Mouse (Mus musculus) MEL (cell line): ENCODE measurements around the gene Il12rb1. TPM values are rescaled to one million over a fixed set of nuclear protein-coding genes. Genes with fewer than 3 reads are reported as not detected.

ENCODE experiments used
- DNase-seq: peaks from one replicate; pipeline ENCODE4 v3.0.0; 2011; ENCODE audit warnings: low read depth, low spot score
- H3K27ac ChIP-seq: 2 replicates; pipeline ENCODE4 v1.5.1; 2012; ENCODE audit warnings: low read depth, mild to moderate bottlenecking, control low read depth, low read length, moderate library complexity; ENCODE audit not compliant: control insufficient read depth
- H3K27me3 ChIP-seq, 2 experiments: fragments of 150-350 bp in 1 of 2; sonication (generic) in 1 of 2; 2 replicates each; pipeline ENCODE4 v1.6.1; 2012; ENCODE audit warnings: low read length in 2 of 2, mild to moderate bottlenecking in 2 of 2, improper control_type of control experiment in 1 of 2, moderate library complexity in 1 of 2; ENCODE audit not compliant: insufficient read depth in 2 of 2, control insufficient read depth in 1 of 2
- H3K36me3 ChIP-seq, 2 experiments: 2 replicates each; pipeline ENCODE4 v1.6.1; 2012 to 2014; ENCODE audit warnings: low read length in 2 of 2, improper control_type of control experiment in 1 of 2, inconsistent platforms in 1 of 2, mild to moderate bottlenecking in 1 of 2; ENCODE audit not compliant: insufficient read depth in 2 of 2, control insufficient read depth in 1 of 2
- H3K4me1 ChIP-seq, 2 experiments: fragments of 150-350 bp in 1 of 2; sonication (generic) in 1 of 2; 2 replicates each; pipeline ENCODE4 v1.6.1; 2012; ENCODE audit warnings: low read length in 2 of 2, improper control_type of control experiment in 1 of 2, mild to moderate bottlenecking in 1 of 2; ENCODE audit not compliant: insufficient read depth in 2 of 2, control insufficient read depth in 1 of 2
- H3K4me3 ChIP-seq, 2 experiments: fragments of 150-350 bp in 1 of 2; sonication (generic) in 1 of 2; 2 replicates each; pipeline ENCODE4 v1.5.1; 2012; ENCODE audit warnings: low read depth in 2 of 2, low read length in 2 of 2, mild to moderate bottlenecking in 2 of 2, moderate library complexity in 2 of 2, control low read depth in 1 of 2, improper control_type of control experiment in 1 of 2; ENCODE audit not compliant: control insufficient read depth in 1 of 2, insufficient read depth in 1 of 2
- H3K79me2 ChIP-seq: 2 replicates; pipeline ENCODE4 v1.6.1; 2012; ENCODE audit warnings: mild to moderate bottlenecking, low read length, moderate library complexity; ENCODE audit not compliant: control insufficient read depth, poor library complexity, insufficient read depth
- H3K9ac ChIP-seq: 2 replicates; pipeline ENCODE4 v1.6.1; 2012; ENCODE audit warnings: low read depth, mild to moderate bottlenecking, control low read depth, low read length, moderate library complexity; ENCODE audit not compliant: control insufficient read depth, poor library complexity, severe bottlenecking
- H3K9me3 ChIP-seq: fragments of 150-350 bp; sonication (generic); replicated peaks from 2 replicates; pipeline ENCODE4 v1.6.1; 2012; ENCODE audit warnings: mild to moderate bottlenecking, low read length, improper control_type of control experiment, moderate library complexity; ENCODE audit not compliant: insufficient read depth
- BHLHE40 ChIP-seq: IDR thresholded peaks from 2 replicates; pipeline ENCODE4 v1.6.1; 2012; ENCODE audit warnings: low read depth, mild to moderate bottlenecking, inconsistent platforms, low read length, improper control_type of control experiment, borderline replicate concordance
- CHD2 ChIP-seq: IDR thresholded peaks from 2 replicates; pipeline ENCODE4 v1.6.1; 2011; ENCODE audit warnings: low read length, improper control_type of control experiment
- CTCF ChIP-seq, 3 experiments: IDR thresholded peaks in 2 of 3; conservative IDR thresholded peaks in 1 of 3; 2 replicates each; pipeline ENCODE4 v1.5.1; 2011 to 2012; ENCODE audit warnings: low read length in 3 of 3, low read depth in 2 of 3, mild to moderate bottlenecking in 2 of 3, improper control_type of control experiment in 1 of 3, inconsistent platforms in 1 of 3, mixed read lengths in 1 of 3, moderate library complexity in 1 of 3; ENCODE audit not compliant: control insufficient read depth in 1 of 3, insufficient read depth in 1 of 3, poor library complexity in 1 of 3, severe bottlenecking in 1 of 3
- E2F4 ChIP-seq: IDR thresholded peaks from 2 replicates; pipeline ENCODE4 v1.6.1; 2011; ENCODE audit warnings: low read depth, low read length, improper control_type of control experiment, borderline replicate concordance
- ELF1 ChIP-seq: IDR thresholded peaks from 2 replicates; pipeline ENCODE4 v1.6.1; 2014; ENCODE audit warnings: low read depth, mild to moderate bottlenecking, inconsistent platforms, low read length, improper control_type of control experiment, moderate library complexity
- EP300 ChIP-seq, 2 experiments: IDR thresholded peaks; 2 replicates each; pipeline ENCODE4 v1.6.1; 2011; ENCODE audit warnings: improper control_type of control experiment in 2 of 2, low read length in 2 of 2, low read depth in 1 of 2, mild to moderate bottlenecking in 1 of 2
- ETS1 ChIP-seq: IDR thresholded peaks from 2 replicates; pipeline ENCODE4 v1.6.1; 2012; ENCODE audit warnings: low read depth, mild to moderate bottlenecking, inconsistent platforms, low read length, improper control_type of control experiment, moderate library complexity
- GATA1 ChIP-seq: IDR thresholded peaks from 2 replicates; pipeline ENCODE4 v1.6.1; 2011; ENCODE audit warnings: low read depth, low read length, improper control_type of control experiment
- HCFC1 ChIP-seq: IDR thresholded peaks from 2 replicates; pipeline ENCODE4 v1.6.1; 2012; ENCODE audit warnings: low read depth, mild to moderate bottlenecking, inconsistent platforms, low read length, improper control_type of control experiment, moderate library complexity
- MAFK ChIP-seq: IDR thresholded peaks from 2 replicates; pipeline ENCODE4 v1.6.1; 2011; ENCODE audit warnings: low read depth, mild to moderate bottlenecking, low read length, improper control_type of control experiment, borderline replicate concordance
- MAX ChIP-seq: IDR thresholded peaks from 2 replicates; pipeline ENCODE4 v1.6.1; 2011; ENCODE audit warnings: low read length, improper control_type of control experiment
- MYC ChIP-seq: IDR thresholded peaks from 2 replicates; pipeline ENCODE4 v1.6.1; 2011; ENCODE audit warnings: low read depth, mild to moderate bottlenecking, low read length, improper control_type of control experiment, moderate library complexity
- NELFE ChIP-seq: IDR thresholded peaks from 2 replicates; pipeline ENCODE4 v1.6.1; 2011; ENCODE audit warnings: low read depth, low read length, improper control_type of control experiment
- NRF1 ChIP-seq: IDR thresholded peaks from 2 replicates; pipeline ENCODE4 v1.6.1; 2014; ENCODE audit warnings: low read depth, mild to moderate bottlenecking, inconsistent platforms, low read length, improper control_type of control experiment, moderate library complexity; ENCODE audit not compliant: poor library complexity, insufficient read depth, severe bottlenecking
- POLR2A ChIP-seq, 2 experiments: IDR thresholded peaks; 2 replicates each; pipeline ENCODE4 v1.6.1; 2011 to 2012; ENCODE audit warnings: low read length in 2 of 2, mild to moderate bottlenecking in 2 of 2, control low read depth in 1 of 2, improper control_type of control experiment in 1 of 2, low read depth in 1 of 2, moderate library complexity in 1 of 2; ENCODE audit not compliant: control insufficient read depth in 1 of 2, insufficient read depth in 1 of 2, poor library complexity in 1 of 2
- POLR2AphosphoS2 ChIP-seq: IDR thresholded peaks from 2 replicates; pipeline ENCODE4 v1.6.1; 2011; ENCODE audit warnings: low read length, improper control_type of control experiment
- POLR2AphosphoS5 ChIP-seq: IDR thresholded peaks from 2 replicates; pipeline ENCODE4 v1.6.1; 2012; ENCODE audit warnings: low read depth, borderline replicate concordance, mild to moderate bottlenecking, inconsistent platforms, low read length, moderate library complexity, mixed read lengths
- SIN3A ChIP-seq: IDR thresholded peaks from 2 replicates; pipeline ENCODE4 v1.6.1; 2012; ENCODE audit warnings: low read length, improper control_type of control experiment, inconsistent platforms
- TCF12 ChIP-seq: IDR thresholded peaks from 2 replicates; pipeline ENCODE4 v1.6.1; 2014; ENCODE audit warnings: low read depth, mild to moderate bottlenecking, inconsistent platforms, low read length, improper control_type of control experiment, moderate library complexity
- UBTF ChIP-seq: IDR thresholded peaks from 2 replicates; pipeline ENCODE4 v1.6.1; 2012; ENCODE audit warnings: low read depth, mild to moderate bottlenecking, inconsistent platforms, low read length, improper control_type of control experiment, moderate library complexity, borderline replicate concordance; ENCODE audit not compliant: insufficient read depth
- USF1 ChIP-seq: IDR thresholded peaks from 2 replicates; pipeline ENCODE4 v1.6.1; 2014; ENCODE audit warnings: low read depth, mild to moderate bottlenecking, inconsistent platforms, low read length, improper control_type of control experiment, moderate library complexity
- ZKSCAN1 ChIP-seq: IDR thresholded peaks from 2 replicates; pipeline ENCODE4 v1.6.1; 2012; ENCODE audit warnings: low read depth, mild to moderate bottlenecking, inconsistent platforms, low read length, improper control_type of control experiment, moderate library complexity
- ZMIZ1 ChIP-seq: IDR thresholded peaks from 2 replicates; pipeline ENCODE4 v1.6.1; 2012; ENCODE audit warnings: low read depth, mild to moderate bottlenecking, inconsistent platforms, low read length, improper control_type of control experiment, moderate library complexity
- ZNF384 ChIP-seq: IDR thresholded peaks from 2 replicates; pipeline ENCODE4 v1.6.1; 2012; ENCODE audit warnings: low read depth, mild to moderate bottlenecking, inconsistent platforms, low read length, improper control_type of control experiment
- polyA plus RNA-seq, 2 experiments: library from polyadenylated mRNA; stranded (reverse) in 1 of 2; unstranded in 1 of 2; fragments of >175 nt in 1 of 2; fragments of >200 nt in 1 of 2; gene quantifications; 2 replicates each; pipeline versions ENCODE4 v1.2.1 to v1.2.4; 2012; ENCODE audit warnings: low replicate concordance in 2 of 2, low read depth in 1 of 2; ENCODE audit not compliant: insufficient read length in 2 of 2, insufficient read depth in 1 of 2, missing spikeins in 1 of 2
- total RNA-seq: library from RNA; depleted of rRNA; stranded (reverse); fragments of 300-350 nt; gene quantifications from 2 replicates; pipeline ENCODE4 v1.2.3, GENCODE M21; 2012

The Il12rb1 gene
- total and polyA plus RNA-seq, 3 experiments = 1.2 to 2.2 TPM; not detected in 1

DNA sequence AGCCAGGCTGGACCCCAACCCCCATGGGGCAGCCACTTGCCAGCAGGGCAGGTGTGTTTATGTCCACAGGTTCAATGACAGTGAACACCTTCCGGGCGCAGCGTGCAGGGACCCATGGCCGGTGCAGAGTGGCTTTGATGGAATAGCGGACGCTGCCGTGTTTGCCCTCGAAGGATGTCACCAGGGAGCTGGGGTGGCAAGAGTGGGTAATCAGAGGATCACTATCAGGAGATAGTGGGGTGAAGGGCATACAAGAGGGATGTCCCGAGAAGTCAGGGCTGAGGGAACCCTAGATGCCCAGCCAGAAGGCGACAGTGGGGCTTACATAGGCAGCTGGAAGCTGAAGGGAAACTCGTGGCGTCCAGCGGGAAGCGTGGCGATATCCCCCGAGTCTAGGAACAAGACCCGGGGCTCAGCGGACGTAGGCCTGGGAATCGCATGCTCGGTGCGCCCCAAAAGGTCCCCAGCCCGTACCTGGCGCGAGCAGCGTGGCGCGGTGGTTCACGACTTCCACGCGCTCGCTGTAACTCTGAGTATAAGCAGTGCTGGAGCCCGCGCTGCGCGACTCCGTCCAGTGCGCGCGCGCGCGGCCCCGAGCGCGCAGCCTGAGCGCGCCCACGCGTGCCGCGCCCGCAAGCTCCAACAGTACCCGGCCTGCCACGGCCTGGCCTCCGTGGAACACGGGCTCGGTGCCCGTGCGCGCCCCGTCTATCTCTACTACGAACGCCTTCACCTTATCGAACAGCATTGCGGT is 30.6 kb downstream of the Il12rb1 start:
- H3K4me3 ChIP-seq = peak overlapping the region; percentile 65 to 73
- no peaks in the 10 kb centered on the region for H3K27me3 ChIP-seq
- peak overlapping the region; percentile 91 for H3K27ac ChIP-seq
- peak overlapping the region; percentile 87 for H3K9ac ChIP-seq
- H3K9me3 ChIP-seq = no peaks in the 10 kb centered on the region
- H3K36me3 ChIP-seq = peaks cover 0 to 11% of the 10 kb centered on the region in 2 experiments; a peak in 2 of 4 replicates
- no peaks in the 10 kb centered on the region; the same call in 1 of the 2 replicates for H3K79me2 ChIP-seq
- H3K4me1 ChIP-seq = peaks cover 0 to 7% of the 10 kb centered on the region in 2 experiments; a peak in 1 of 4 replicates
- no peak for DNase-seq
- peak; percentile 55; the same call in 1 of the 2 replicates for TF ChIP-seq MAX
- 0 out of 2 replicates have a peak, but pooled peaks have one; percentile 21 for TF ChIP-seq TCF12
- peak in 2 of 3 experiments; percentile 12 to 13; a peak in 1 of 6 replicates for TF ChIP-seq CTCF (IDR thresholded peaks at IDR 0.05 in 2 of 3, conservative IDR thresholded peaks at IDR 0.05 in 1 of 3; ENCODE audit: control insufficient read depth in 1 of 3, insufficient read depth in 1 of 3, low read depth in 2 of 3, low read length in 3 of 3, poor library complexity in 1 of 3, severe bottlenecking in 1 of 3)
- 0 out of 2 replicates have a peak, but pooled peaks have one; percentile 16 for TF ChIP-seq HCFC1
- no peak for TF ChIP-seq POLR2A (IDR thresholded peaks at IDR 0.05; ENCODE audit: control insufficient read depth in 1 of 2, insufficient read depth in 1 of 2, low read depth in 1 of 2, low read length in 2 of 2, poor library complexity in 1 of 2)
- TF ChIP-seq NRF1 = peak; percentile 56; the same call in 1 of the 2 replicates
- TF ChIP-seq E2F4 = 0 out of 2 replicates have a peak, but pooled peaks have one; percentile 44
- TF ChIP-seq GATA1 = no peak
- TF ChIP-seq EP300 (IDR thresholded peaks at IDR 0.05; ENCODE audit: low read depth in 1 of 2, low read length in 2 of 2) = 0 out of 4 replicates have a peak, but pooled peaks of 1 of the 2 experiments have one; percentile 7
- TF ChIP-seq MYC = peak; percentile 71
- TF ChIP-seq, all 39 proteins: peak for 8

GRCm38 (mm10) chr8:70839408-70840351 is 31.4 kb downstream of the Il12rb1 start, which contains the start of gene Arrdc2:
TSS of gene Arrdc2 (minus strand) at chr8:70839720.
- peak within 1 kb of the TSS; percentile 87 for H3K9ac ChIP-seq
- peak; percentile 100 for DNase-seq
- peak; percentile 89 for TF ChIP-seq SIN3A
- no peak for TF ChIP-seq MAFK
- TF ChIP-seq NELFE = peak; percentile 100
- 0 out of 2 replicates have a peak, but pooled peaks have one; percentile 18 for TF ChIP-seq USF1
- TF ChIP-seq ETS1 = peak; percentile 43
- TF ChIP-seq ZKSCAN1 = no peak
- peak; percentile 95 to 99 for TF ChIP-seq POLR2A (IDR thresholded peaks at IDR 0.05; ENCODE audit: control insufficient read depth in 1 of 2, insufficient read depth in 1 of 2, low read depth in 1 of 2, low read length in 2 of 2, poor library complexity in 1 of 2)
- peak; percentile 78 for TF ChIP-seq HCFC1
- TF ChIP-seq CTCF (IDR thresholded peaks at IDR 0.05 in 2 of 3, conservative IDR thresholded peaks at IDR 0.05 in 1 of 3; ENCODE audit: control insufficient read depth in 1 of 3, insufficient read depth in 1 of 3, low read depth in 2 of 3, low read length in 3 of 3, poor library complexity in 1 of 3, severe bottlenecking in 1 of 3) = no peak
- peak; percentile 60 for TF ChIP-seq TCF12
- TF ChIP-seq ELF1 = peak; percentile 96
- TF ChIP-seq UBTF = no peak
- 0 out of 2 replicates have a peak, but pooled peaks have one; percentile 6 for TF ChIP-seq NRF1
- TF ChIP-seq ZNF384 = peak; percentile 95
- TF ChIP-seq POLR2AphosphoS5 = peak; percentile 84; the same call in 1 of the 2 replicates
- peak; percentile 98 for TF ChIP-seq POLR2AphosphoS2
- peak; percentile 100 for TF ChIP-seq ZMIZ1
- no peak for TF ChIP-seq BHLHE40
- TF ChIP-seq CHD2 = no peak

More at GRCm38 (mm10) chr8:70839408-70840351, 31.4 kb downstream of the Il12rb1 start, which contains the start of gene Arrdc2:
- peak within 1 kb of the TSS; percentile 65 to 73 for H3K4me3 ChIP-seq
- H3K27ac ChIP-seq = peak within 1 kb of the TSS; percentile 91
- no peaks in the 10 kb centered on the region for H3K27me3 ChIP-seq
- peaks cover 0 to 7% of the 10 kb centered on the region in 2 experiments; a peak in 1 of 4 replicates for H3K4me1 ChIP-seq
- H3K79me2 ChIP-seq = no peaks in the 10 kb centered on the region; the same call in 1 of the 2 replicates
- no peaks in the 10 kb centered on the region for H3K9me3 ChIP-seq
- peaks cover 0 to 11% of the 10 kb centered on the region in 2 experiments; a peak in 2 of 4 replicates for H3K36me3 ChIP-seq
